Mouse (Mus musculus) midbrain, embryonic 14.5 days (tissue): Measurements from ENCODE around the gene Gpalpp1. TPM values are rescaled to one million over a fixed set of nuclear protein-coding genes. Genes with fewer than 3 reads are reported as not detected.

Experiments used
- ATAC-seq: fragments of 200-750 bp; cut with Nextera tagmentation; 2 replicates; pipeline ENCODE4 v1.8.0; 2017; ENCODE audit warnings: moderate number of reproducible peaks, moderate library complexity; ENCODE audit not compliant: low FRiP score, low TSS enrichment
- DNase-seq: peaks from one replicate; pipeline ENCODE4 v3.0.0-alpha.2; 2015
- H3K27ac ChIP-seq: fragments of 300-500 bp; sonication (generic); replicated peaks from 2 replicates; pipeline ENCODE4 v1.5.1; 2014; ENCODE audit warnings: mild to moderate bottlenecking, low read depth, low read length, moderate library complexity
- H3K27me3 ChIP-seq: fragments of 300-500 bp; sonication (generic); 2 replicates; pipeline ENCODE4 v1.6.1; 2014; ENCODE audit warnings: low read length, control low read depth, mixed read lengths; ENCODE audit not compliant: control insufficient read depth, insufficient read depth
- H3K36me3 ChIP-seq: fragments of 300-500 bp; sonication (generic); 2 replicates; pipeline ENCODE4 v1.6.1; 2014; ENCODE audit warnings: low read length, control low read depth; ENCODE audit not compliant: control insufficient read depth, insufficient read depth
- H3K4me1 ChIP-seq: fragments of 300-500 bp; sonication (generic); 2 replicates; pipeline ENCODE4 v1.6.1; 2014; ENCODE audit warnings: mild to moderate bottlenecking, antibody characterized with exemption, low read length, control low read depth; ENCODE audit not compliant: control insufficient read depth, insufficient read depth
- H3K4me2 ChIP-seq: fragments of 300-500 bp; sonication (generic); 2 replicates; pipeline ENCODE4 v1.6.1; 2014; ENCODE audit warnings: mild to moderate bottlenecking, low read length, moderate library complexity
- H3K4me3 ChIP-seq: fragments of 300-500 bp; sonication (generic); replicated peaks from 2 replicates; pipeline ENCODE4 v1.5.1; 2014; ENCODE audit warnings: low read depth, low read length
- H3K9ac ChIP-seq: fragments of 300-500 bp; sonication (generic); replicated peaks from 2 replicates; pipeline ENCODE4 v1.6.1; 2014; ENCODE audit warnings: mild to moderate bottlenecking, low read length, moderate library complexity
- H3K9me3 ChIP-seq: fragments of 300-500 bp; sonication (generic); 2 replicates; pipeline ENCODE4 v1.6.1; 2016; ENCODE audit warnings: low read length, control low read depth, mixed read lengths; ENCODE audit not compliant: control insufficient read depth
- WGBS: fragments of 180-500 bp; shearing (Covaris S2); extraction: QIAGEN DNeasy Blood & Tissue Kit; methylation state at CpG from one replicate; pipeline ENCODE4 v1.1.7; 2014; 5-methylcytosine and 5-hydroxymethylcytosine counted together
- polyA plus RNA-seq: library from polyadenylated mRNA; unstranded; fragments of >200 nt; fragmentation: Nextera tagmentation; extraction: Ambion mirVana; gene quantifications from 2 replicates; pipeline ENCODE4 v1.2.1, GENCODE M21; 2014

The Gpalpp1 gene
- polyA plus RNA-seq, 1 experiment from 2014 or later: 16.2 TPM

- no peaks in the 10 kb centered on the region for H3K9me3 ChIP-seq
- H3K36me3 ChIP-seq: peaks cover 67% of the 10 kb centered on the region
- no peaks in the 10 kb centered on the region for H3K27me3 ChIP-seq
- H3K9ac ChIP-seq: no peak overlapping the region
- DNase-seq: peak; percentile 85
- no peak overlapping the region for H3K4me2 ChIP-seq
- H3K4me1 ChIP-seq: no peaks in the 10 kb centered on the region
- no peak for ATAC-seq
- H3K4me3 ChIP-seq: no peak overlapping the region
- 63% methylated on average over 6 of the region's 6 CpGs for WGBS
- no peak overlapping the region for H3K27ac ChIP-seq
Observed at GRCm38 (mm10) chr14:76121901-76122662, 11.5 kb upstream of the Gpalpp1 start.

DNA sequence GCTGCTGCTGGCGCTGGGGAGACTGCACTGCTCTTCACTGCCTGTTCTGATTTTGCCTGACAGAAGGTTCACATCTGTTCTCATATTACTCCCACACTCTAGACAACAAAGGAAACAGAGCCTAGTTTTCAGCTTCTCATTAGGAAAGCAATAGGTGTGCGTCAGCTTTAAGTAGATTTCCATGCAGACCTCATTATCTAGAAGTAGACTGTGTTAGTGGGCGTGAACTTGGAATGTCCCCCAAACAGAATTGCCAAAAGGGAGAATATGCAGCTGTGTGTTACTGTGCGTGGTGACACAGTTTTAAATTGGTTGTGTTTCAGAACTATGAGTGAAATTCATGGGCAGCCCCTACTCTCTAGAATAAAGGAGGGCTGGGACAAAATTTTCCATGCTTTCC lies 9.9 kb upstream of the Gpalpp1 start:
- 90% methylated on average over 4 of the region's 4 CpGs for WGBS
- no peak for DNase-seq

GRCm38 (mm10) chr14:76118963-76119362 lies 8.4 kb upstream of the Gpalpp1 start:
- Histone ChIP-seq H3K9ac (no peak overlapping the region), H3K9me3 (no peaks in the 10 kb centered on the region), H3K27me3 (no peaks in the 10 kb centered on the region), H3K27ac (no peak overlapping the region), H3K4me3 (no peak overlapping the region), H3K4me1 (no peaks in the 10 kb centered on the region), H3K36me3 (peaks cover 75% of the 10 kb centered on the region), H3K4me2 (no peak overlapping the region)
- no peak for ATAC-seq
- 75% methylated on average over 4 of the region's 4 CpGs for WGBS
- DNase-seq: peak; percentile 25

More for the DNA sequence above, 9.9 kb upstream of the Gpalpp1 start:
- Histone ChIP-seq H3K36me3 (peaks cover 71% of the 10 kb centered on the region), H3K4me3 (no peak overlapping the region), H3K27ac (no peak overlapping the region), H3K4me1 (no peaks in the 10 kb centered on the region), H3K9ac (no peak overlapping the region), H3K9me3 (no peaks in the 10 kb centered on the region), H3K27me3 (no peaks in the 10 kb centered on the region), H3K4me2 (no peak overlapping the region)
- no peak for ATAC-seq

DNA sequence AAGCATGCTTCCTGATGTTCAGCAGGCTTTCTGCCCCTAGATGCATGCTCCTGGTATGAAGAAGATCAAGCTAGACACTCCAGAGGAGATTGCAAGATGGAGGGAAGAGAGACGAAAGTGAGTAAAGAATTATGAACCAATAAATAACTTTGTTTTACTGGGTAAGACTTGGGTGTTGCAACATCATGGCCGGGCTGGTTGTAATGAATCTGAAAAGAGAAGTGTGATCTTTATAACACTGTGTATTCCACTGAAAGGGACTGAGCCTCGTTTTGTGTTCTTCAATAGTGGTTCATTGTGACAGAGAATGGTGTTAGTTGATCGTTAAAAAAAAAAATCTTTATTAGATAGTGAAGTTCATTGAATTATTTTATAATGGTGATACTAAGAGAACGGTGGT lies 5.2 kb upstream of the Gpalpp1 start:
- H3K27me3 ChIP-seq: no peaks in the 10 kb centered on the region
- H3K9me3 ChIP-seq: no peaks in the 10 kb centered on the region
- no peak overlapping the region for H3K27ac ChIP-seq
- no peak overlapping the region for H3K4me2 ChIP-seq
- DNase-seq: no peak
- H3K4me3 ChIP-seq: no peak overlapping the region
- no peak for ATAC-seq
- H3K4me1 ChIP-seq: peaks cover 4% of the 10 kb centered on the region; the same call in 1 of the 2 replicates
- H3K9ac ChIP-seq: no peak overlapping the region
- WGBS: 92% methylated on average over 5 of the region's 5 CpGs
- peaks cover 64% of the 10 kb centered on the region for H3K36me3 ChIP-seq

DNA sequence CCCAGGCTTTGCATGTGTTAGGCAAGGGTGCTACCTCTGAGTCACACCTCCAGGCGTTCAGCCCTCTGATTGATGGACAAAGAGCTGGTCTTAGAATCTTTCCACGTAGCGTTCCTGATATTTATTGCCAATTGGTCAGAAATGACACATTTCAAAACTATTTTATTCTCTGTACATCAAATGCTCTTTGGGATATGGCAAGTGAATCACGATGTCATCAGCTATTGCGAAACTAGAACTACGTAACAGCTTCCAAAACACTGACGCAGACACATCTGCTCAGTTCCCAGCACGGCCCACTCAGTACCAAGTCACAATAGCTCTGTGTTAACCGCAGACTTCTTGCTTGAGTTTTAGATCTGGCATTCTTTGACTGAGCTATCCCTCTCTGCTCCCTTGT lies 11.0 kb downstream of the Gpalpp1 start:
- Histone ChIP-seq H3K27me3 (no peaks in the 10 kb centered on the region), H3K4me2 (no peak overlapping the region), H3K4me3 (no peak overlapping the region), H3K27ac (no peak overlapping the region), H3K9me3 (no peaks in the 10 kb centered on the region), H3K4me1 (no peaks in the 10 kb centered on the region), H3K36me3 (peaks cover 86% of the 10 kb centered on the region), H3K9ac (no peak overlapping the region)
- WGBS: 95% methylated on average over 9 of the region's 9 CpGs
- ATAC-seq: no peak
- DNase-seq: no peak

DNA sequence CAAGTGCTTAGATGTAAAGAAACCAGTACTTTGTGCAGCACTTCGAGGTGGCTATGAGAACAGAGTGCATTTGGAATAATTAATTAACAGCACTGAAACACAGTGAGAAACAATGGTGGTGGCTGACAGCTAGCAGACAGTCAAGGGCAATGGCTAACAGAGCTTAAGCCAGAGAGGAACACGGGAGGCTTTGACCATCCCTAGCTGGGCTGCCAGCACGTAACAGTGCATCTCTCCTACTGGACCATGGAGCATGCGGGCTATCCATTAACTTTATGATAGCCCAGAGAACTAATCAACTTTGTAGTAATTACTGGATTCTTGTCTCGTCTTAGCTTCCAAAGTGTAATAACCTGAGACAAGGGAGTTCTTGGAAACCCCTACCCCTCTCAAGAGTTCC lies 12.7 kb downstream of the Gpalpp1 start:
- no peak overlapping the region for H3K9ac ChIP-seq
- no peak overlapping the region for H3K4me3 ChIP-seq
- no peak for DNase-seq
- H3K36me3 ChIP-seq: peaks cover 88% of the 10 kb centered on the region
- no peaks in the 10 kb centered on the region for H3K4me1 ChIP-seq
- 94% methylated on average over 5 of the region's 5 CpGs for WGBS
- no peak for ATAC-seq
- no peaks in the 10 kb centered on the region for H3K9me3 ChIP-seq
- no peaks in the 10 kb centered on the region for H3K27me3 ChIP-seq
- H3K4me2 ChIP-seq: no peak overlapping the region
- no peak overlapping the region for H3K27ac ChIP-seq

DNA sequence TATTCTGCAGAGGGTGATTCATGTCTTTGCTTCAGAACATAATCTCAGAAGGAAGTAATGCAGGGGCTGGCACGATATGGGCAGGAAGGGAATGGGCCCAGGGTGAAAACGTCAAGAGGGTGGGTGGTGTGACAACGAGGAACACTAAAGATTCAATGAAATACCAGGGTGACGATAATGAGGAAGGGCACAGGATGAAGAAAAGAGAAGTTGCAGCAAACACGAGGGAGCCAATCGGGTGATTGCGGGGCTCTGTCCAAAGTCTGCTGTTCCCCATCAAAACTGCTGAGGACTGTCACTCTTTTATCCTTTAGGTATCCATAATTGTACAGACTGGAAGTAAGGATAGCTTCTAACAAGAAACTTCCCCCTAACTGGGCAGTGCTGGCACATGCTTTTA lies 13.3 kb downstream of the Gpalpp1 start:
- no peak overlapping the region for H3K4me2 ChIP-seq
- DNase-seq (no peak), ATAC-seq (no peak)
- no peak overlapping the region for H3K9ac ChIP-seq
- 94% methylated on average over 7 of the region's 7 CpGs for WGBS
- no peaks in the 10 kb centered on the region for H3K27me3 ChIP-seq
- H3K9me3 ChIP-seq: no peaks in the 10 kb centered on the region
- H3K4me3 ChIP-seq: no peak overlapping the region
- H3K4me1 ChIP-seq: no peaks in the 10 kb centered on the region
- H3K36me3 ChIP-seq: peaks cover 91% of the 10 kb centered on the region
- H3K27ac ChIP-seq: no peak overlapping the region

- ATAC-seq (no peak), DNase-seq (no peak)
- no peak overlapping the region for H3K4me3 ChIP-seq
- H3K9ac ChIP-seq: no peak overlapping the region
- H3K27me3 ChIP-seq: no peaks in the 10 kb centered on the region
- WGBS: 87% methylated on average over 3 of the region's 3 CpGs
- peaks cover 10% of the 10 kb centered on the region; the same call in 1 of the 2 replicates for H3K36me3 ChIP-seq
- no peak overlapping the region for H3K27ac ChIP-seq
- no peaks in the 10 kb centered on the region for H3K4me1 ChIP-seq
- H3K9me3 ChIP-seq: no peaks in the 10 kb centered on the region
- no peak overlapping the region for H3K4me2 ChIP-seq
Observed at GRCm38 (mm10) chr14:76084188-76084587, 26.4 kb downstream of the Gpalpp1 start.

- H3K9me3 ChIP-seq: no peaks in the 10 kb centered on the region
- H3K36me3 ChIP-seq: peaks cover 3% of the 10 kb centered on the region; the same call in 1 of the 2 replicates
- no peak overlapping the region for H3K27ac ChIP-seq
- no peaks in the 10 kb centered on the region for H3K27me3 ChIP-seq
- ATAC-seq (no peak), DNase-seq (no peak)
- 88% methylated on average over 13 of the region's 13 CpGs for WGBS
- H3K4me2 ChIP-seq: no peak overlapping the region
- no peaks in the 10 kb centered on the region for H3K4me1 ChIP-seq
- H3K9ac ChIP-seq: no peak overlapping the region
- no peak overlapping the region for H3K4me3 ChIP-seq
Observed at GRCm38 (mm10) chr14:76082086-76082636, 28.4 kb downstream of the Gpalpp1 start.
